Mouse (Mus musculus) liver, postnatal 0 days (tissue): ENCODE results near the gene Cpa2. TPM values are rescaled to one million over a fixed set of nuclear protein-coding genes. Genes with fewer than 3 reads are reported as not detected.

Source experiments
- ATAC-seq: fragments of 200-750 bp; cut with Nextera tagmentation; 2 replicates; pipeline ENCODE4 v1.8.0; 2017; ENCODE audit warnings: mild to moderate bottlenecking, moderate library complexity
- DNase-seq: peaks from one replicate; pipeline ENCODE4 v3.0.0-alpha.2; 2016
- H3K27ac ChIP-seq: fragments of 300-500 bp; sonication (generic); 2 replicates; pipeline ENCODE4 v1.5.1; 2014; ENCODE audit warnings: antibody characterized with exemption, moderate library complexity, mild to moderate bottlenecking, low read depth
- H3K27me3 ChIP-seq: fragments of 300-500 bp; sonication (generic); 2 replicates; pipeline ENCODE4 v1.6.1; 2014; ENCODE audit warnings: low read length, control low read depth, mixed read lengths; ENCODE audit not compliant: insufficient read depth
- H3K36me3 ChIP-seq: fragments of 300-500 bp; sonication (generic); replicated peaks from 2 replicates; pipeline ENCODE4 v1.6.1; 2014; ENCODE audit warnings: mild to moderate bottlenecking, control low read depth, low read length, moderate library complexity, mixed read lengths; ENCODE audit not compliant: insufficient read depth
- H3K4me1 ChIP-seq: fragments of 300-500 bp; sonication (generic); 2 replicates; pipeline ENCODE4 v1.6.1; 2014; ENCODE audit warnings: antibody characterized with exemption, mild to moderate bottlenecking, control low read depth; ENCODE audit not compliant: insufficient read depth
- H3K4me2 ChIP-seq: fragments of 300-500 bp; sonication (generic); 2 replicates; pipeline ENCODE4 v1.6.1; 2014; ENCODE audit warnings: low read depth, mild to moderate bottlenecking, low read length, moderate library complexity, mixed read lengths
- H3K4me3 ChIP-seq: fragments of 300-500 bp; sonication (generic); 2 replicates; pipeline ENCODE4 v1.5.1; 2014; ENCODE audit warnings: low read depth, low read length
- H3K9ac ChIP-seq: fragments of 300-500 bp; sonication (generic); replicated peaks from 2 replicates; pipeline ENCODE4 v1.6.1; 2014; ENCODE audit warnings: mild to moderate bottlenecking, moderate library complexity
- H3K9me3 ChIP-seq: fragments of 300-500 bp; sonication (generic); 2 replicates; pipeline ENCODE4 v1.6.1; 2016; ENCODE audit warnings: mild to moderate bottlenecking, control low read depth, low read length, mixed read lengths
- CTCF ChIP-seq: sonication (generic); IDR thresholded peaks from 2 replicates; pipeline ENCODE4 v1.5.1; 2016; ENCODE audit warnings: antibody characterized with exemption, low read depth
- EP300 ChIP-seq: IDR thresholded peaks from 2 replicates; pipeline ENCODE4 v1.6.1; 2016; ENCODE audit warnings: antibody characterized with exemption, low read depth, mild to moderate bottlenecking
- WGBS: fragments of 180-500 bp; shearing (Covaris S2); extraction: QIAGEN DNeasy Blood & Tissue Kit; methylation state at CpG from one replicate; pipeline ENCODE4 v1.1.7; 2014; ENCODE audit not compliant: insufficient replicate concordance; 5-methylcytosine and 5-hydroxymethylcytosine counted together
- polyA plus RNA-seq: library from polyadenylated mRNA; unstranded; fragments of >200 nt; fragmentation: Nextera tagmentation; extraction: Ambion mirVana; gene quantifications from 2 replicates; pipeline ENCODE4 v1.2.1, GENCODE M21; 2015

Cpa2 gene
- polyA plus RNA-seq, 1 experiment from 2014 or later: 0.63 TPM

GRCm38 (mm10) chr6:30586886-30587442 lies 45.6 kb downstream of the Cpa2 start:
- H3K27me3 ChIP-seq: no peaks in the 10 kb centered on the region
- no peaks in the 10 kb centered on the region for H3K9me3 ChIP-seq
- no peak overlapping the region for H3K4me3 ChIP-seq
- TF ChIP-seq EP300 (no peak), CTCF (no peak)
- ATAC-seq (no peak), DNase-seq (peak; percentile 37)
- WGBS: 58% methylated on average over 7 of the region's 7 CpGs
- no peaks in the 10 kb centered on the region for H3K4me1 ChIP-seq
- H3K27ac ChIP-seq: no peak overlapping the region
- H3K36me3 ChIP-seq: no peaks in the 10 kb centered on the region
- no peak overlapping the region for H3K4me2 ChIP-seq
- no peak overlapping the region for H3K9ac ChIP-seq

- Histone ChIP-seq H3K9me3 (no peaks in the 10 kb centered on the region), H3K36me3 (no peaks in the 10 kb centered on the region), H3K4me2 (no peak overlapping the region), H3K9ac (no peak overlapping the region), H3K4me3 (no peak overlapping the region), H3K27ac (peak overlapping the region; percentile 29; the same call in 1 of the 2 replicates), H3K4me1 (no peaks in the 10 kb centered on the region), H3K27me3 (no peaks in the 10 kb centered on the region)
- DNase-seq (no peak), ATAC-seq (no peak)
- 40% methylated on average over 2 of the region's 2 CpGs for WGBS
- TF ChIP-seq EP300 (no peak), CTCF (no peak)
Observed at GRCm38 (mm10) chr6:30589819-30590218, 48.4 kb downstream of the Cpa2 start.

- Histone ChIP-seq H3K36me3 (no peaks in the 10 kb centered on the region), H3K27me3 (no peaks in the 10 kb centered on the region), H3K4me1 (no peaks in the 10 kb centered on the region), H3K9me3 (no peaks in the 10 kb centered on the region), H3K4me3 (no peak overlapping the region), H3K4me2 (no peak overlapping the region), H3K9ac (no peak overlapping the region), H3K27ac (no peak overlapping the region)
- no peak for ATAC-seq
- TF ChIP-seq EP300 (no peak), CTCF (no peak)
- no peak for DNase-seq
- WGBS: 50% methylated on average over 5 of the region's 5 CpGs
Observed at GRCm38 (mm10) chr6:30591851-30592404, 50.5 kb downstream of the Cpa2 start.

GRCm38 (mm10) chr6:30592417-30592974 lies 51.1 kb downstream of the Cpa2 start:
- Histone ChIP-seq H3K9me3 (no peaks in the 10 kb centered on the region), H3K4me3 (no peak overlapping the region), H3K36me3 (no peaks in the 10 kb centered on the region), H3K4me2 (no peak overlapping the region), H3K9ac (no peak overlapping the region), H3K27ac (no peak overlapping the region), H3K4me1 (no peaks in the 10 kb centered on the region), H3K27me3 (no peaks in the 10 kb centered on the region)
- ATAC-seq: no peak
- whole genome bisulfite sequencing: 64% methylated on average over 10 of the region's 10 CpGs
- TF ChIP-seq EP300: no peak
- TF ChIP-seq CTCF: no peak
- no peak for DNase-seq

GRCm38 (mm10) chr6:30594364-30594763 lies 53.0 kb downstream of the Cpa2 start:
- WGBS: 61% methylated on average over 7 of the region's 7 CpGs
- Histone ChIP-seq H3K4me2 (no peak overlapping the region), H3K27ac (no peak overlapping the region), H3K27me3 (no peaks in the 10 kb centered on the region), H3K36me3 (no peaks in the 10 kb centered on the region), H3K4me1 (no peaks in the 10 kb centered on the region), H3K4me3 (no peak overlapping the region), H3K9me3 (no peaks in the 10 kb centered on the region), H3K9ac (no peak overlapping the region)
- DNase-seq: no peak
- no peak for TF ChIP-seq CTCF
- TF ChIP-seq EP300: no peak
- no peak for ATAC-seq

- Histone ChIP-seq H3K27ac (no peak overlapping the region), H3K4me1 (no peaks in the 10 kb centered on the region), H3K4me3 (no peak overlapping the region), H3K9ac (no peak overlapping the region), H3K4me2 (no peak overlapping the region), H3K27me3 (no peaks in the 10 kb centered on the region), H3K9me3 (no peaks in the 10 kb centered on the region), H3K36me3 (no peaks in the 10 kb centered on the region)
- TF ChIP-seq EP300 (no peak), CTCF (no peak)
- ATAC-seq (no peak), DNase-seq (no peak)
- WGBS: 78% methylated on average over 8 of the region's 8 CpGs
Observed at GRCm38 (mm10) chr6:30596230-30596898, 55.0 kb downstream of the Cpa2 start.
